Mouse (Mus musculus) urinary bladder, postnatal 4 days (tissue): Measurements from ENCODE around the gene Hoxa10.

Experiments
- DNase-seq, 2 experiments: peaks; one replicate each; pipeline ENCODE4 v3.0.0; 2021 to 2022; ENCODE audit warnings: low spot score in 2 of 2

The Hoxa10 gene

GRCm38 (mm10) chr6:52219234-52219942 is 21.3 kb downstream of the Hoxa10 start:
- DNase-seq, result no peak

GRCm38 (mm10) chr6:52218643-52219215 is 21.9 kb downstream of the Hoxa10 start:
- no peak for DNase-seq

- DNase-seq, result peak in 1 of 2 experiments; percentile 16
These were observed 22.6 kb downstream of the Hoxa10 start for GRCm38 (mm10) chr6:52217895-52218642.

- DNase-seq, result peak; percentile 80 to 83
These were observed 23.2 kb downstream of the Hoxa10 start for GRCm38 (mm10) chr6:52217459-52217768.

- DNase-seq, result peak; percentile 33 to 59
These were observed 23.8 kb downstream of the Hoxa10 start for GRCm38 (mm10) chr6:52216691-52217458.

- DNase-seq, result peak; percentile 19 to 58
These were observed 24.7 kb downstream of the Hoxa10 start for GRCm38 (mm10) chr6:52215771-52216535.

GRCm38 (mm10) chr6:52215070-52215469 is 25.6 kb downstream of the Hoxa10 start:
- peak in 1 of 2 experiments; percentile 17 for DNase-seq

GRCm38 (mm10) chr6:52214271-52214670 is 26.4 kb downstream of the Hoxa10 start:
- DNase-seq, result no peak

GRCm38 (mm10) chr6:52213119-52213986 is 27.3 kb downstream of the Hoxa10 start, which contains the start of the genes Hoxa3 and Gm28308:
Hoxa3 (minus strand) TSS chr6:52213336.
Gm28308 (minus strand) TSS chr6:52213339.
- DNase-seq, result peak; percentile 60 to 62

- peak in 1 of 2 experiments; percentile 18 for DNase-seq
These were observed 28.0 kb downstream of the Hoxa10 start for GRCm38 (mm10) chr6:52212556-52213118.

- DNase-seq, result peak; percentile 19 to 59
These were observed 28.7 kb downstream of the Hoxa10 start for GRCm38 (mm10) chr6:52211961-52212360.

GRCm38 (mm10) chr6:52211170-52211935 is 29.3 kb downstream of the Hoxa10 start:
- DNase-seq, result peak; percentile 73 to 81

- peak in 1 of 2 experiments; percentile 16 for DNase-seq
These were observed 31.0 kb downstream of the Hoxa10 start for GRCm38 (mm10) chr6:52209685-52210046.

- no peak for DNase-seq
These were observed 31.6 kb downstream of the Hoxa10 start for GRCm38 (mm10) chr6:52208868-52209684.

GRCm38 (mm10) chr6:52208072-52208867 is 32.4 kb downstream of the Hoxa10 start, which contains the start of gene Hoxa6:
Hoxa6 (minus strand) TSS chr6:52208722.
- DNase-seq, result no peak

GRCm38 (mm10) chr6:52207684-52207976 is 33.0 kb downstream of the Hoxa10 start:
- DNase-seq, result no peak

GRCm38 (mm10) chr6:52206882-52207683 is 33.6 kb downstream of the Hoxa10 start:
- DNase-seq, result no peak
